Mouse (Mus musculus): ENCODE data around the gene Nme4. TPM values are rescaled to one million over a fixed set of nuclear protein-coding genes. Genes with fewer than 3 reads are reported as not detected.
A peak's percentile ranks its signal among the peaks of the same experiment; 100 is the strongest.

Nme4 gene
- polyA plus RNA-seq, 1 experiment: 35.1 TPM

GRCm38 (mm10) chr17:26055164-26055563, 40.2 kb downstream of the Nme4 start:
- TF ChIP-seq CTCF (IDR thresholded peaks at IDR 0.05; ENCODE audit: borderline replicate concordance, extremely low read depth, insufficient read depth, insufficient read length): no peak
- TF ChIP-seq POLR2A (IDR thresholded peaks at IDR 0.05; ENCODE audit: borderline replicate concordance, extremely low read depth, insufficient read depth, insufficient read length, poor library complexity, severe bottlenecking): no peak

GRCm38 (mm10) chr17:26054133-26054845, 41.1 kb downstream of the Nme4 start:
- TF ChIP-seq POLR2A (IDR thresholded peaks at IDR 0.05; ENCODE audit: borderline replicate concordance, extremely low read depth, insufficient read depth, insufficient read length, poor library complexity, severe bottlenecking): no peak
- no peak for TF ChIP-seq CTCF (IDR thresholded peaks at IDR 0.05; ENCODE audit: borderline replicate concordance, extremely low read depth, insufficient read depth, insufficient read length)
- no peak for DNase-seq (ENCODE audit: low read depth)

More at GRCm38 (mm10) chr17:26055164-26055563, 40.2 kb downstream of the Nme4 start:
- no peak for DNase-seq (ENCODE audit: low read depth)

- TF ChIP-seq CTCF (IDR thresholded peaks at IDR 0.05; ENCODE audit: borderline replicate concordance, extremely low read depth, insufficient read depth, insufficient read length) (no peak), POLR2A (IDR thresholded peaks at IDR 0.05; ENCODE audit: borderline replicate concordance, extremely low read depth, insufficient read depth, insufficient read length, poor library complexity, severe bottlenecking) (no peak)
These were observed 42.7 kb downstream of the Nme4 start for GRCm38 (mm10) chr17:26052706-26053105.

GRCm38 (mm10) chr17:26052074-26052473, 43.3 kb downstream of the Nme4 start:
- DNase-seq (ENCODE audit: low read depth): no peak
- TF ChIP-seq POLR2A (IDR thresholded peaks at IDR 0.05; ENCODE audit: borderline replicate concordance, extremely low read depth, insufficient read depth, insufficient read length, poor library complexity, severe bottlenecking): no peak
- no peak for TF ChIP-seq CTCF (IDR thresholded peaks at IDR 0.05; ENCODE audit: borderline replicate concordance, extremely low read depth, insufficient read depth, insufficient read length)

More at GRCm38 (mm10) chr17:26052706-26053105, 42.7 kb downstream of the Nme4 start:
- DNase-seq (ENCODE audit: low read depth): no peak

- TF ChIP-seq CTCF (IDR thresholded peaks at IDR 0.05; ENCODE audit: borderline replicate concordance, extremely low read depth, insufficient read depth, insufficient read length) (no peak), POLR2A (IDR thresholded peaks at IDR 0.05; ENCODE audit: borderline replicate concordance, extremely low read depth, insufficient read depth, insufficient read length, poor library complexity, severe bottlenecking) (no peak)
- no peak for DNase-seq (ENCODE audit: low read depth)
These were observed 47.3 kb downstream of the Nme4 start for GRCm38 (mm10) chr17:26048118-26048517.

GRCm38 (mm10) chr17:26046253-26046997, 49.0 kb downstream of the Nme4 start:
- no peak for TF ChIP-seq POLR2A (IDR thresholded peaks at IDR 0.05; ENCODE audit: borderline replicate concordance, extremely low read depth, insufficient read depth, insufficient read length, poor library complexity, severe bottlenecking)
- TF ChIP-seq CTCF (IDR thresholded peaks at IDR 0.05; ENCODE audit: borderline replicate concordance, extremely low read depth, insufficient read depth, insufficient read length): no peak
- no peak for DNase-seq (ENCODE audit: low read depth)

- peak; percentile 68 for DNase-seq (ENCODE audit: low read depth)
- TF ChIP-seq CTCF (IDR thresholded peaks at IDR 0.05; ENCODE audit: borderline replicate concordance, extremely low read depth, insufficient read depth, insufficient read length) (no peak), POLR2A (IDR thresholded peaks at IDR 0.05; ENCODE audit: borderline replicate concordance, extremely low read depth, insufficient read depth, insufficient read length, poor library complexity, severe bottlenecking) (no peak)
These were observed 50.1 kb downstream of the Nme4 start for GRCm38 (mm10) chr17:26045285-26045684.

- peak; percentile 94 for DNase-seq (ENCODE audit: low read depth)
- TF ChIP-seq POLR2A (IDR thresholded peaks at IDR 0.05; ENCODE audit: borderline replicate concordance, extremely low read depth, insufficient read depth, insufficient read length, poor library complexity, severe bottlenecking): no peak
- TF ChIP-seq CTCF (IDR thresholded peaks at IDR 0.05; ENCODE audit: borderline replicate concordance, extremely low read depth, insufficient read depth, insufficient read length): no peak
These were observed 52.2 kb downstream of the Nme4 start for GRCm38 (mm10) chr17:26043249-26043636.

- TF ChIP-seq POLR2A (IDR thresholded peaks at IDR 0.05; ENCODE audit: borderline replicate concordance, extremely low read depth, insufficient read depth, insufficient read length, poor library complexity, severe bottlenecking) (no peak), CTCF (IDR thresholded peaks at IDR 0.05; ENCODE audit: borderline replicate concordance, extremely low read depth, insufficient read depth, insufficient read length) (no peak)
- DNase-seq (ENCODE audit: low read depth): peak; percentile 79
These were observed 52.7 kb downstream of the Nme4 start for GRCm38 (mm10) chr17:26042599-26043248.

Other genes starting within 250 kb of the Nme4 start
- gene Wdr90, start 234.1 kb downstream of the Nme4 start, polyA plus RNA-seq (2012; rRNA removed): 49.5 and 81.1 TPM in 2 replicates
- gene Mcrip2, start 226.8 kb downstream of the Nme4 start, polyA plus RNA-seq (2012; rRNA removed): 11.7 and 14.8 TPM in 2 replicates
- 71.4 and 89.5 TPM in 2 replicates for gene Mettl26, start 220.5 kb downstream of the Nme4 start, polyA plus RNA-seq (2012; rRNA removed)
- 0.66 and 0.90 TPM in 2 replicates for gene Wfikkn1, start 214.7 kb downstream of the Nme4 start, polyA plus RNA-seq (2012; rRNA removed)
- gene Rab40c, start 175.9 kb downstream of the Nme4 start, polyA plus RNA-seq (2012; rRNA removed): 88.3 and 98.8 TPM in 2 replicates
- gene Pigq, start 150.7 kb downstream of the Nme4 start, polyA plus RNA-seq (2012; rRNA removed): 117 and 126 TPM in 2 replicates
- 0.08 and 0.56 TPM in 2 replicates for gene Nhlrc4, start 150.6 kb downstream of the Nme4 start, polyA plus RNA-seq (2012; rRNA removed)
- 0.66 and 1.0 TPM in 2 replicates for gene A930017K11Rik, start 143.0 kb downstream of the Nme4 start, polyA plus RNA-seq (2012; rRNA removed)
- 50.4 and 50.5 TPM in 2 replicates for gene Capn15, start 109.8 kb downstream of the Nme4 start, polyA plus RNA-seq (2012; rRNA removed)
- gene Rab11fip3, start 26.0 kb downstream of the Nme4 start, polyA plus RNA-seq (2012; rRNA removed): 68.5 and 82.4 TPM in 2 replicates
- 26.8 and 28.6 TPM in 2 replicates for gene Decr2, start 5.3 kb downstream of the Nme4 start, polyA plus RNA-seq (2012; rRNA removed)
- gene Tmem8, start 17.7 kb upstream of the Nme4 start, polyA plus RNA-seq (2012; rRNA removed): 11.8 and 12.9 TPM in 2 replicates
- gene Mrpl28, start 27.9 kb upstream of the Nme4 start, polyA plus RNA-seq (2012; rRNA removed): 94.9 and 119 TPM in 2 replicates
- gene Axin1, start 43.1 kb upstream of the Nme4 start, polyA plus RNA-seq (2012; rRNA removed): 27.9 and 31.6 TPM in 2 replicates
- gene Pdia2, start 103.5 kb upstream of the Nme4 start, polyA plus RNA-seq (2012; rRNA removed): 0.09 and 0.14 TPM in 2 replicates
- gene Rgs11, start 107.3 kb upstream of the Nme4 start, polyA plus RNA-seq (2012; rRNA removed): 6.7 and 12.4 TPM in 2 replicates
- 31.6 and 47.6 TPM in 2 replicates for gene Arhgdig, start 112.2 kb upstream of the Nme4 start, polyA plus RNA-seq (2012; rRNA removed)
- gene Fam234a, start 148.6 kb upstream of the Nme4 start, polyA plus RNA-seq (2012; rRNA removed): 28.5 and 33.7 TPM in 2 replicates
- gene Luc7l, start 157.3 kb upstream of the Nme4 start, polyA plus RNA-seq (2012; rRNA removed): 111 and 114 TPM in 2 replicates